Mouse (Mus musculus): ENCODE data around the gene Abca8a.

DNA sequence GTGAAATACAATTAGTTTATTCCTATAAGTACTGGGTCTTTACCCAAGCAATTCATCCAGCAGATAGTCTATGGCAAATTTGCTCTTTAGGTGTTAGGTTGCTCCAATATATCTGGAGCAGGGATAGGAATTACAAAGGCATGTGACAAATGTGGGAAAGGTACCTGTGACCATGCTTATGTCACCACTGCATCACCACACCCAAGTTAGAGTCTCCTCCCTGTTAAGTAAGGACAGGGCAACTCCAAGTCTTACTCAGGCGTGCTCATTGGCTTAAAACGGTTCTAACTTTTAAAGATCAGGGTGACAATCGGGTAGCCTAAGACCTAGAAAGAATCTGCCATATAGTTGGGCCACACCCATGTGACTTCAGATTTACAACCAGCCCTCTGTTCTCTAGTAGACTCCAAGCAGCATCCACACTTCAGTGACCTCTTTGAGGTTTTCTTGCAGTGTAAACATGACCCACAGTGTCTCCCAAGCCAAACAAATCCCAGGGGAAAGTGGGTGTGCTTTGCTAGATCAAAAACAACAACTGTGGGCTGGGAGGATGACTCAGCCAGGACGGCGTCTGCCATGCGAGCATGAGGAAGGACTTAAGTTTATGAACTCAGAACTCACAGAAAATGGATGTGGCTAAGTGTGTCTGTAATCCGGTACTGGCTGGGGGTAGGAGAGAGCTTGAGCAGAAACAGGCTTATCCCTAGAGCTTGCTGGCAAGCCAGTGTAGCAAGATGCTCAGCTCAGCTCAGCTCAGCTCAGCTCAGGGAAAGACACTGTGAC, 66.7 kb downstream of the Abca8a start:
- TF ChIP-seq CTCF (IDR thresholded peaks at IDR 0.05; ENCODE audit: extremely low read depth, insufficient read depth, low read length) (no peak), POLR2A (IDR thresholded peaks at IDR 0.05; ENCODE audit: extremely low read depth, insufficient read depth, low read length) (no peak)
